Mouse (Mus musculus): ENCODE measurements around the gene Rcor3. TPM values are rescaled to one million over a fixed set of nuclear protein-coding genes. Genes with fewer than 3 reads are reported as not detected.

Rcor3 gene
- polyA plus RNA-seq, 1 experiment from 2014 or later: 55.7 TPM

DNA sequence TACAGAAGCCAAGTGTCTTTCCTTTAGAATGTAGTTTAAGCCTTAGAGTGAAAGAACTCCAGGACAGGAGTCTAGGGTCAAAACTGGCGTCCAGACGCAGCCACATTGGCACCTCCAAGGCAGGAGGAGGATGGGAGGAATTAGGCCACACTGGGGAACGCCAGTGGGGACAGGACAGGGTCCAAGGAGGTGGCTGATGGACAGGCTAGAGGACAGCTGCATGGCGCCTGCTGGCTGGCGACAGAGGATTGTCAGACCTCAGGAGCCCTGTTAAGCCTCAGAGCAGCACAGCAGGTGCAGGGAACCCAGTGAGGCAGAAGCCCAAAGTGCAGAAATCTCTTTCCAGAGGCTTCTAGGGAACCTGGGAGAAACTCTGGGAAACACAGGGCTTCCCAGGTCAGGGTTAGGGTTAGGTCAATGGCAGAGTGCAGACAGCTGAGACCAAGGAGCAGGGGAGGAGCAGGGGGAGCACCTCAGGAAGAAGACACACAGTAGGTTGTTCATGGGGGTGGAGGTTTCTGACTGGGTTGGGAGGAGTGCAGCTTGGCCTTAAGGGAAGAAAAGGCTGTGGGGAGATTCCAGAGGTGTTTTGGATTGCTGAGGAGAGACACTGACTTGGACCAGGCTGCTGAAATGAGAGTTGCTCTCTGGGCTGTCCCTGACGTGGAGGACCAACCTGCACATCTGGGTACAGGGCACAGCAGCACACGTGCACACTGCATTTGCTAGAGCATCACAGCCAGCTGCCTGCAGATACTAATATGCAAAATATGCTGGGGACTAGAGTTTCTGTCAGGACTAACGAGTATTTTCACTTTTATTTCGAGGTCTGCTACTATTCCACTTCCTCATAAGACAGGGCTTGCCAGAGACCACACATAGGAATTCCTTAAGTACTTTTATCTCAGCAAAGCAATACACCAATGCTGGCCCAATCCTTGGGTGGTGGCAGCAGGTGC, 48.4 kb downstream of the Rcor3 start:
- no peak for ATAC-seq (ENCODE audit: low read depth)
- H3K4me3 ChIP-seq (ENCODE audit: low read depth, low read length): no peak overlapping the region
- H3K4me1 ChIP-seq (ENCODE audit: control insufficient read depth, insufficient read depth, low read length): no peaks in the 10 kb centered on the region; the same call in 1 of the 2 replicates
- H3K27me3 ChIP-seq (ENCODE audit: control insufficient read depth, insufficient read depth, low read length): no peaks in the 10 kb centered on the region
- H3K36me3 ChIP-seq (ENCODE audit: control insufficient read depth, insufficient read depth, low read length): no peaks in the 10 kb centered on the region
- no peak overlapping the region for H3K9ac ChIP-seq (replicated peaks; ENCODE audit: low read depth, low read length)
- no peak overlapping the region for H3K27ac ChIP-seq (ENCODE audit: low read depth, low read length)
- 75% methylated on average over 9 of the region's 9 CpGs for WGBS
- no peak overlapping the region for H3K4me2 ChIP-seq (ENCODE audit: low read depth, low read length)
- no peaks in the 10 kb centered on the region for H3K9me3 ChIP-seq (ENCODE audit: control insufficient read depth, low read length)

- Histone ChIP-seq H3K4me1 (ENCODE audit: control insufficient read depth, insufficient read depth, low read length) (no peaks in the 10 kb centered on the region; the same call in 1 of the 2 replicates), H3K4me2 (ENCODE audit: low read depth, low read length) (no peak overlapping the region), H3K27me3 (ENCODE audit: control insufficient read depth, insufficient read depth, low read length) (no peaks in the 10 kb centered on the region), H3K9ac (replicated peaks; ENCODE audit: low read depth, low read length) (no peak overlapping the region), H3K36me3 (ENCODE audit: control insufficient read depth, insufficient read depth, low read length) (no peaks in the 10 kb centered on the region), H3K4me3 (ENCODE audit: low read depth, low read length) (no peak overlapping the region), H3K9me3 (ENCODE audit: control insufficient read depth, low read length) (no peaks in the 10 kb centered on the region), H3K27ac (ENCODE audit: low read depth, low read length) (no peak overlapping the region)
- 78% methylated on average over 4 of the region's 4 CpGs for WGBS
- ATAC-seq (ENCODE audit: low read depth): no peak
These were observed 49.9 kb downstream of the Rcor3 start for GRCm38 (mm10) chr1:192088011-192088410.

DNA sequence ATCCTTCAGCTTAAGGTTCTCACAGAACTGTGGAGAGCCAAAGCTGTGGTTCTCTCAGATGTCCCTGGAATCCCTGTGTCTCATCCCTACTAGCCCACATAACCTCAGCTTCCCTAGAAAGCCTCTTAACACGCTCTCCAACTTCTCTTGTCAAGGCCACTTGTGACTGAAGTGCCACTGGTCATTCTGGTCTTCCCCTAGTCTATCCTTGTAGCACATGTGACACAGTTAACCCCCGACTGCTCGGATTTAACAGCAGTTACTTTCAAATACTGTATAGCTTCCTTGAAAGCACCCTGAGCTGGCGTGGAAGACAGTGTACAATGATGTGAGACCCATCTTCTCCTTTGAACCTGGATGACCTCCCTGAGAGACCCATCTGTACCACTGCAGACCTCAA, 50.8 kb downstream of the Rcor3 start:
- Histone ChIP-seq H3K36me3 (ENCODE audit: control insufficient read depth, insufficient read depth, low read length) (no peaks in the 10 kb centered on the region), H3K27ac (ENCODE audit: low read depth, low read length) (no peak overlapping the region), H3K9me3 (ENCODE audit: control insufficient read depth, low read length) (no peaks in the 10 kb centered on the region), H3K4me3 (ENCODE audit: low read depth, low read length) (no peak overlapping the region), H3K4me1 (ENCODE audit: control insufficient read depth, insufficient read depth, low read length) (no peaks in the 10 kb centered on the region; the same call in 1 of the 2 replicates), H3K27me3 (ENCODE audit: control insufficient read depth, insufficient read depth, low read length) (no peaks in the 10 kb centered on the region), H3K9ac (replicated peaks; ENCODE audit: low read depth, low read length) (no peak overlapping the region), H3K4me2 (ENCODE audit: low read depth, low read length) (no peak overlapping the region)
- no peak for ATAC-seq (ENCODE audit: low read depth)
- 87% methylated on average over 4 of the region's 4 CpGs for WGBS

DNA sequence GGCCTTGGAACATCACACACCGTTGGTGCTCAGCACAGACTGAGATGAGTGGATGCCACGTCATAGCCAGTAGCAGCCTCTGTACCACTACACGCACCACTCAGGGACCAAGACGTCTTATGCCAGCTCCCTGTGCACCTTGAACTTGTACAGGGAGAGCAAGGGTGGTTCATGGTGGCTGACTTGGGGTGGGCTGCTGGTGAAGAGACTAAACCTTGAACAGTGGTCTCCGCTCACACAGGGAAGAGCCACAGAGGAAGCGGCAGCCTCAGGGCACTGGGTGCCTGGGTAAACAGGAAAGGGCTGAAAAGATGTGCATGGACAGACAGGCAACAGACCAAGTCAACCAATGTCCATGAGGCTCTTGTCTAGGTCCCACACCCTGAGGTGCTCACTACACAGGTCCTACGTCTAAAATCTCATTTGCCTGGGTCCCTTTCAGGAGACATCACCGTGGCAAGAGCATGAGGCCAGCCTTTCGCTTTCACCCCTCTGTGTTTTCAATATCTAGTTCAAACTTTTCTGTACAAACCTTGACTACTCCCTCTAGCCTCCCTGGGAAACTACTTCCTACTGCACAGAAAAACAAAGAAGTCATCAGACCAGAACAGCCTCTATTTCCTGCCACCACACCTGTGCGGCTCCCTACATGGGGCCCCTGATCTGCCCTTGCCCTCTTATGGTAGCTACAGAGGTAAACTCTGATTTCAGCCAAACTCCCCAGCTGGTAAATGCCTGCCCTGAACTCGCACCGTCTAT, 51.4 kb downstream of the Rcor3 start:
- Histone ChIP-seq H3K36me3 (ENCODE audit: control insufficient read depth, insufficient read depth, low read length) (no peaks in the 10 kb centered on the region), H3K27ac (ENCODE audit: low read depth, low read length) (no peak overlapping the region), H3K9me3 (ENCODE audit: control insufficient read depth, low read length) (no peaks in the 10 kb centered on the region), H3K27me3 (ENCODE audit: control insufficient read depth, insufficient read depth, low read length) (no peaks in the 10 kb centered on the region), H3K4me2 (ENCODE audit: low read depth, low read length) (no peak overlapping the region), H3K9ac (replicated peaks; ENCODE audit: low read depth, low read length) (no peak overlapping the region), H3K4me3 (ENCODE audit: low read depth, low read length) (no peak overlapping the region), H3K4me1 (ENCODE audit: control insufficient read depth, insufficient read depth, low read length) (no peaks in the 10 kb centered on the region)
- ATAC-seq (ENCODE audit: low read depth): no peak
- whole genome bisulfite sequencing: 91% methylated on average over 12 of the region's 12 CpGs

DNA sequence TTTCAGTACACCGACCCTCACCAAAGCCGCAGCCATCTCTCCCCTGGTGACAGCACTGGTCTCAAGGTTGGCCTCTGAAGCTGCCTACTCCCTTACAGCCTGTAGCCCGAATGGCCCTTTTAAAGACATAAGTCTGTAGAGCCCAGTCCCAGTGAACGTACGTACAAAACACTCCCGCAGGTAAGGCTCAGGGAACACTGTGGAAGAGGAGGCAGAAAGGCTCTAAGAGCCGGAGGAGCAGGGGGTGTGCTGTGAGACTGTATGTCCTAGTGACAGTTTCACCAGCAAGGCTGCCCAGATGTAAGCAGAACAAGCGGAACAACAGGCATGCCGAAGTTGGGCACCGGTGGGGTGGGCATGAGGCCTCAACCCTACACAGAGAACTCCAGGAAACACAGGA, 52.6 kb downstream of the Rcor3 start:
- no peak overlapping the region for H3K27ac ChIP-seq (ENCODE audit: low read depth, low read length)
- no peaks in the 10 kb centered on the region for H3K9me3 ChIP-seq (ENCODE audit: control insufficient read depth, low read length)
- H3K27me3 ChIP-seq (ENCODE audit: control insufficient read depth, insufficient read depth, low read length): no peaks in the 10 kb centered on the region
- no peak for ATAC-seq (ENCODE audit: low read depth)
- H3K4me1 ChIP-seq (ENCODE audit: control insufficient read depth, insufficient read depth, low read length): no peaks in the 10 kb centered on the region
- H3K9ac ChIP-seq (replicated peaks; ENCODE audit: low read depth, low read length): no peak overlapping the region
- no peak overlapping the region for H3K4me3 ChIP-seq (ENCODE audit: low read depth, low read length)
- 92% methylated on average over 10 of the region's 10 CpGs for WGBS
- no peaks in the 10 kb centered on the region for H3K36me3 ChIP-seq (ENCODE audit: control insufficient read depth, insufficient read depth, low read length)
- no peak overlapping the region for H3K4me2 ChIP-seq (ENCODE audit: low read depth, low read length)

- no peak overlapping the region for H3K4me3 ChIP-seq (ENCODE audit: low read depth, low read length)
- no peak overlapping the region for H3K4me2 ChIP-seq (ENCODE audit: low read depth, low read length)
- no peaks in the 10 kb centered on the region for H3K27me3 ChIP-seq (ENCODE audit: control insufficient read depth, insufficient read depth, low read length)
- no peaks in the 10 kb centered on the region for H3K9me3 ChIP-seq (ENCODE audit: control insufficient read depth, low read length)
- WGBS: 95% methylated on average over 1 of the region's 1 CpGs
- no peak overlapping the region for H3K27ac ChIP-seq (ENCODE audit: low read depth, low read length)
- no peaks in the 10 kb centered on the region for H3K36me3 ChIP-seq (ENCODE audit: control insufficient read depth, insufficient read depth, low read length)
- H3K9ac ChIP-seq (replicated peaks; ENCODE audit: low read depth, low read length): no peak overlapping the region
- H3K4me1 ChIP-seq (ENCODE audit: control insufficient read depth, insufficient read depth, low read length): no peaks in the 10 kb centered on the region
- no peak for ATAC-seq (ENCODE audit: low read depth)
These were observed 55.2 kb downstream of the Rcor3 start for GRCm38 (mm10) chr1:192082646-192083045.

DNA sequence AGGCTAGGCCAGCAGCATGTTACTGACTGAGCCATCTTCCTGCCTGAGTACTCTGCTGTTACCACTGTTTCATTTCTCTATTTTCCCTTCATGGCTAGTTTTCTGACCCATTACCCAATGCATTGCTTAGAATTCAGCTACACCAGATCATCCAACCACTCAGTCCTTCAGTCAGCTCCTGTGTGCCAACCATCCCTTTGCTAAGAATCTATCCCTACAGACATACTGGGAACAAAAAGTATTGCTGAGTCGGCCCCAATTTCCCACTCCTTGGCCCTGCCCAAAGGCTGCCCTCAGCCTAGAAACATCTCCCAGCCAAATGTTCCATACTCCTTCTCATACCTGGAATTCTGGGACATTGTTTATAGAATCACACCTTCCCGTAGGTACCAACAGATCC, 56.7 kb downstream of the Rcor3 start:
- H3K4me1 ChIP-seq (ENCODE audit: control insufficient read depth, insufficient read depth, low read length): no peaks in the 10 kb centered on the region
- H3K36me3 ChIP-seq (ENCODE audit: control insufficient read depth, insufficient read depth, low read length): no peaks in the 10 kb centered on the region
- WGBS: 88% methylated on average over 2 of the region's 2 CpGs
- H3K27ac ChIP-seq (ENCODE audit: low read depth, low read length): no peak overlapping the region
- no peaks in the 10 kb centered on the region for H3K27me3 ChIP-seq (ENCODE audit: control insufficient read depth, insufficient read depth, low read length)
- H3K9me3 ChIP-seq (ENCODE audit: control insufficient read depth, low read length): no peaks in the 10 kb centered on the region
- no peak overlapping the region for H3K4me2 ChIP-seq (ENCODE audit: low read depth, low read length)
- ATAC-seq (ENCODE audit: low read depth): no peak
- H3K4me3 ChIP-seq (ENCODE audit: low read depth, low read length): no peak overlapping the region
- no peak overlapping the region for H3K9ac ChIP-seq (replicated peaks; ENCODE audit: low read depth, low read length)

- Histone ChIP-seq H3K27me3 (ENCODE audit: control insufficient read depth, insufficient read depth, low read length) (no peaks in the 10 kb centered on the region), H3K27ac (ENCODE audit: low read depth, low read length) (no peak overlapping the region), H3K36me3 (ENCODE audit: control insufficient read depth, insufficient read depth, low read length) (no peaks in the 10 kb centered on the region), H3K4me3 (ENCODE audit: low read depth, low read length) (no peak overlapping the region), H3K9ac (replicated peaks; ENCODE audit: low read depth, low read length) (no peak overlapping the region), H3K9me3 (ENCODE audit: control insufficient read depth, low read length) (no peaks in the 10 kb centered on the region), H3K4me2 (ENCODE audit: low read depth, low read length) (no peak overlapping the region), H3K4me1 (ENCODE audit: control insufficient read depth, insufficient read depth, low read length) (no peaks in the 10 kb centered on the region)
- 68% methylated on average over 1 of the region's 1 CpGs for WGBS
- no peak for ATAC-seq (ENCODE audit: low read depth)
These were observed 58.7 kb downstream of the Rcor3 start for GRCm38 (mm10) chr1:192079121-192079520.

DNA sequence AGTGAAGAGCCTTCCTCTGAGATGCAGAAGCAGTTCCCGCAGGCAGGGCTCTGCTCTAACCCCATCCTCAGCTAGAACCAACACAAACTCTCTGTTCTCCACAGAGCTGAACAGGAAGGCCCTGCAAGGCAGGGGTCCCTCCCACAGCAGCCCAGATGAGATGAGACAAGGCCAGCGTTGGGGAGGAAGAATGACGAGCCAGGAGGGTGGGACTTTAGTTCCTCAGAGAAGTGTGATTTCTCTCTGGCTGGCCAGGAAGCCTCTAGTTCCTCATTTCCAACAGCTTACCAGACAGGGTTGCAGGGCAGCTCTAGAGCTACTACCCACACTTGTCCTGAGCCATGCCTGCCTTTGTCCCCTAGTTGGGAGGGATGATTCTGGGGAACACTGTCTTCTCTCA, 59.5 kb downstream of the Rcor3 start:
- 62% methylated on average over 3 of the region's 3 CpGs for WGBS
- Histone ChIP-seq H3K36me3 (ENCODE audit: control insufficient read depth, insufficient read depth, low read length) (no peaks in the 10 kb centered on the region), H3K9me3 (ENCODE audit: control insufficient read depth, low read length) (no peaks in the 10 kb centered on the region), H3K27me3 (ENCODE audit: control insufficient read depth, insufficient read depth, low read length) (no peaks in the 10 kb centered on the region), H3K4me3 (ENCODE audit: low read depth, low read length) (no peak overlapping the region), H3K4me2 (ENCODE audit: low read depth, low read length) (no peak overlapping the region), H3K4me1 (ENCODE audit: control insufficient read depth, insufficient read depth, low read length) (no peaks in the 10 kb centered on the region), H3K27ac (ENCODE audit: low read depth, low read length) (no peak overlapping the region), H3K9ac (replicated peaks; ENCODE audit: low read depth, low read length) (no peak overlapping the region)
- ATAC-seq (ENCODE audit: low read depth): no peak

Data from neural tube, embryonic 14.5 days (tissue).